Mouse (Mus musculus) olfactory bulb, adult 2 months (tissue): ENCODE measurements at regions not wholly inside any gene's neighbourhood (a gene's known extent, or its start where the extent isn't known, plus 50 kb on each side); places are given as distances from the start of the nearest gene placed in this dataset.

Experiments used
- CTCF ChIP-seq: fragments of 200-500 bp; IDR thresholded peaks from 2 replicates; pipeline ENCODE4 v1.5.1; 2012; ENCODE audit warnings: low read depth, mild to moderate bottlenecking, low read length, moderate library complexity; ENCODE audit not compliant: insufficient read depth
- POLR2A ChIP-seq: fragments of 200-500 bp; IDR thresholded peaks from 2 replicates; pipeline ENCODE4 v1.6.1; 2012; ENCODE audit warnings: mild to moderate bottlenecking, low read depth, low read length, moderate library complexity; ENCODE audit not compliant: insufficient read depth

GRCm38 (mm10) chr1:186804451-186804850 lies 55.3 kb upstream of the Rrp15 start:
- TF ChIP-seq CTCF: no peak
- TF ChIP-seq POLR2A: no peak
